Mouse (Mus musculus) testis, postnatal 10 days (tissue): ENCODE results near the gene Zfp977.
"Not testable (repeated sequence)": the region's sequence is repeated elsewhere in the genome, so short reads cannot be mapped to it uniquely, and the experiment has no call there.

Source experiments
- DNase-seq: peaks from one replicate; pipeline ENCODE4 v3.0.0; 2021; ENCODE audit warnings: low spot score

Gene Zfp977

GRCm38 (mm10) chr7:42592413-42592812, at the start of gene Zfp977:
Gene Zfp977 (minus strand): TSS chr7:42592547.
- not testable (repeated sequence) for DNase-seq

GRCm38 (mm10) chr7:42631031-42631430, 38.7 kb upstream of the Zfp977 start:
- DNase-seq = not testable (repeated sequence)

GRCm38 (mm10) chr7:42595666-42596065, 3.3 kb upstream of the Zfp977 start:
- DNase-seq = not testable (repeated sequence)

- not testable (repeated sequence) for DNase-seq
These were observed 1.0 kb downstream of the Zfp977 start for GRCm38 (mm10) chr7:42591311-42591710.

GRCm38 (mm10) chr7:42578488-42578887, 13.9 kb downstream of the Zfp977 start, which contains the start of gene Gm21028:
Gene Gm21028 (minus strand): TSS chr7:42578588.
- no peak for DNase-seq

- DNase-seq = no peak
These were observed 40.6 kb downstream of the Zfp977 start for GRCm38 (mm10) chr7:42551766-42552165.
